Mouse (Mus musculus): Measurements from ENCODE around the gene Trim31. TPM values are rescaled to one million over a fixed set of nuclear protein-coding genes. Genes with fewer than 3 reads are reported as not detected.
A peak's percentile ranks its signal among the peaks of the same experiment; 100 is the strongest.

Trim31 gene
- total RNA-seq, 2 experiments from 2014 or later = not detected

- no peak for DNase-seq (ENCODE audit: extremely low spot score in 1 of 2, low spot score in 2 of 2)
- intact Hi-C loops (cut with DNase I) = no loop called here
These were observed 33.2 kb downstream of the Trim31 start for GRCm38 (mm10) chr17:36931130-36931529.

DNA sequence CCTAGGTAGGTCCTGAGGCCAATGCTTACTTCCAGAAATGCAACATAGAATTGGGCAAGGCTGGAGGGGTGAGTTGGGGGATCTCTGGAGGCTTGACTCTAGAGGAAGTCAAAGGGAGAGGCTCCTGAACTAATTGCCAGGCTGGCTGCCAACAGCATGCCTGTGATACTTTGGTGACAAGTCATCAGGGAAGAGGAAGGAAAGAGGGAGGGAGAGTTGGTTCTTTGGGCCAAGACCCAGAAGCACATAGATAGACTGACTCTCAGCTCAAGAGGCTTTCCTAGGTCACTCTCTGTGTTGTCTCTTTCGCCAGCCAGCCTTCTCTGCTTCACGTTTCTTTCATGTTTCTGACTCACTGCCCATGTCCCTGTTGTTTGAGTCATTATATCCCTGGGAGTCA, 33.9 kb downstream of the Trim31 start:
- DNase-seq (ENCODE audit: extremely low spot score in 1 of 2, low spot score in 2 of 2) = no peak
- intact Hi-C loops (cut with DNase I) = no loop called here

- intact Hi-C loops (cut with DNase I) = no loop called here
- no peak for DNase-seq (ENCODE audit: extremely low spot score in 1 of 2, low spot score in 2 of 2)
These were observed 40.1 kb downstream of the Trim31 start for GRCm38 (mm10) chr17:36938056-36938455.

DNA sequence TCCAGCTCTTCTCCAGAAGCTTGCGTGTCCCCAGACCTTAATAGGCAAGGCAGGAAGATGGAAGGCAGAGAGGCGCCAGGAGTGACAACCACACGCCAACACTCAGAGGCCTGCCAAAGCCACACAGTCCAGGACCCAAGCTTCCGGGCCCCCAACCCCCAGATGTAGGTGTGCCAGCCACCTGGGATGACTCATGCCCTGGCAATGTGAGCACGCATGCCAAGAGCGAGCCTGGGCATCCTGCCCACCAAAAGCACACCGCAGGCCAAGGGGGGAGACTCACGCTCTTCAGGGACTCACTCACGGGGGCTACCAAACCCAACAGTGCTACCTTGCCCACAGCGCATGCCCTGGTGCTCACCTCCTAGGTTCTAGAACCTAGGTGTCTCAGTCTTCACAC, 44.5 kb downstream of the Trim31 start:
- peak in 1 of 2 experiments; percentile 56 for DNase-seq (ENCODE audit: extremely low spot score in 1 of 2, low spot score in 2 of 2)
- intact Hi-C loops (cut with DNase I) = no loop called here

DNA sequence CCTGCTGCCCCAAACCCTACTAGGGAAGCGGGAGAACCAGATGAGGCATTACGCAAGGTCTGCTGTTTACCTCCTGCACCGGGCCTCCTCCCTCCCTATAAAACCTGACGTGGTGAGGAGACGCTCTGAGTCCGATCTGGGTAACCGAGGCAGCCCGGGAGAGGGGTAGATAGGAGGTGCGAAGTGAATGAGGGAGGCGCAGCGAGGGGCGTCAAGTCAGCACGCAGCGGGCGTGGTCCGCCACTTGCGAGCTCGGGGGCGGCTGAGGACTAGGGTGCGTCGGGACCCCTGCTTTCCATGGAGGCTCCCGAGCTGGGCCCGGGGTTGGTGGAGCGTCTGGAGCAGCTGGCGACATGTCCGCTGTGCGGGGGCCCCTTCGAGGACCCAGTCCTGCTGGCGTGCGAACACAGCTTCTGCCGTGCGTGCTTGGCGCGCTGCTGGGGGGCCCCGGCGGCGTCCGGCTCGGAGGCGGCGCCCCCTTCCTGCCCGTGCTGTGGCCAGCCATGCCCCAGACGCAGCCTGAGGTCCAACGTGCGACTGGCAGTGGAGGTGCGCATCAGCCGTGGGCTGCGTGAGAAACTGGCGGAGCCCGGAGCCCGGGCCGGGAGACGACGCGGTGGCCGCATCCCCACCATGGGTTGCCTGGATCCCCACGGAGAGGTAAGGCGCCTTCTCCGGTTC, 45.0 kb downstream of the Trim31 start, which contains the start of gene Rnf39:
Rnf39 (plus strand) TSS at position 128 of the 681 bp plus-strand sequence.
- peak in 1 of 2 experiments; percentile 50 for DNase-seq (ENCODE audit: extremely low spot score in 1 of 2, low spot score in 2 of 2)

GRCm38 (mm10) chr17:36943691-36944090, 45.8 kb downstream of the Trim31 start:
- DNase-seq (ENCODE audit: extremely low spot score in 1 of 2, low spot score in 2 of 2) = no peak
- intact Hi-C loops (cut with DNase I) = no loop called here

More for the DNA sequence above, 45.0 kb downstream of the Trim31 start, which contains the start of gene Rnf39:
- intact Hi-C loops (cut with DNase I) = no loop called here

DNA sequence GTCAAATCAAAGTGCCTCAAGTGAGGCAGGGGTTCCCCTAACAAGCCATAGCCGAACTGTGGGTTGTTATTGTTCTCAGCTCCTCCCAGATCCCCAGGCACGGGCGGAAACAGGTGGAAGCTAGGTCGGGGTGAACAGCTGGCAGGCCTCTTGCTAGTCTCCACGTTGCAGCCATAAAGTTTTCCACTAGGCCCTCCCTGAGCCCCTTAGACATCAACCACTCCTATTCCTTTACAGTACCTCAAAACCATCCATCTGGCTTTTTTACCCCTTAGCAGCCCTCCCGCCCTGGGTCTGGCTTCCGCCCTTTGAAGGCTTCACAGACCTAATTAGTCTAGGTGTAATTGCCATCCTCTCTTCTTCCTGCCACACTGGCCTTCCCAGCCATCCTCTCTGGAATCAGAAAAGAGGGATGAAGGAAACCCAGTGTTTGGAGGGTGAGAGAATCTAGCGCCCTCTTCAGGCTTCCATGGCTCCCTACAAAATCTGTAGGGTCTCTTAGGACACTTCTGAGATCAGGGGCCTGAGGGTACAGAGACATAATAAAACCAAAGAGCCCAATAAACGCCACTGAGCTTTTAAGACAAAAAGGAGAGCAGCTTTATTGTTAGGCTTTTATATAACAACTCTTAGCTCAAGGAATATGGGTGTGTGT, 46.3 kb downstream of the Trim31 start:
- intact Hi-C loops (cut with DNase I) = no loop called here

DNA sequence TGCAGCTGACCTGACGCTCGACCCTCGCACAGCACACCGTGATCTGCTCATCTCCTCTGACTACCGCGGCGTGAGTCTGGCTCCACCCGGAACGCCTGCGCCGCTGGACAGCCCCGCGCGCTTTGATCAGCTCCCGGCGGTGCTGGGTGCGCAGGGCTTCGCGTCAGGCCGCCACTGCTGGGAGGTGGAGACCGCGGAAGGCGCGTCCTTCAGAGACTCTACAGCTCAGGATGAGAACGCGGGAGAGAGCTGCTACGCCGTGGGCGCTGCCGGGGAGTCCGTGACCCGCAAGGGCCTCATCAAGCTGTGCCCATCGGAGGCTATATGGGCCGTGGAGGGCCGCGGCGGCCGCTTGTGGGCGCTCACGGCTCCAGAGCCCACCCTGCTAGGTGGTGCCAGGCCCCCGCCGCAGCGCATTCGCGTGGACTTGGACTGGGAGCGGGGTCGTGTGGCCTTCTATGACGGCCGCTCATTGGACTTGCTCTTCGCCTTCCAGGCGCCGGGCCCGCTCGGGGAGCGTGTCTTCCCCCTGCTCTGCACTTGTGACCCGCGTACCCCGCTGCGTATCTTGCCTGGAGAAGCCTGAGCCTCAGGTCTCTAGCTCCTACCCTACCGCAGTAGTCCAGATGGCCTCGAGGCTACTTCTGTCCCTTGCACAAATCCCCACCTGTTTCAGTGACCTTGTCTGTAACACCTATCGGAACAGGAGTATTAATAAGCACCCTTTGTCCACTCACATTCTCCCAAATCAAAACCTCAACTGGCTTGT, 49.3 kb downstream of the Trim31 start:
- DNase-seq (ENCODE audit: extremely low spot score in 1 of 2, low spot score in 2 of 2) = peak in 1 of 2 experiments; percentile 75
- intact Hi-C loops (cut with DNase I) = no loop called here

More for the DNA sequence above, 46.3 kb downstream of the Trim31 start:
- no peak for DNase-seq (ENCODE audit: extremely low spot score in 1 of 2, low spot score in 2 of 2)

GRCm38 (mm10) chr17:36948286-36948685, 50.4 kb downstream of the Trim31 start:
- no peak for DNase-seq (ENCODE audit: extremely low spot score in 1 of 2, low spot score in 2 of 2)
- intact Hi-C loops (cut with DNase I) = no loop called here

- no peak for DNase-seq (ENCODE audit: extremely low spot score in 1 of 2, low spot score in 2 of 2)
- intact Hi-C loops (cut with DNase I) = no loop called here
These were observed 51.3 kb downstream of the Trim31 start for GRCm38 (mm10) chr17:36949265-36949664.

GRCm38 (mm10) chr17:36950981-36951947, 53.3 kb downstream of the Trim31 start, which contains the start of gene Ppp1r11:
TSS of gene Ppp1r11 (minus strand) at chr17:36951741.
- intact Hi-C loops (cut with DNase I) = loop anchor here (2.0 kb wide), 1 partner anchor 96 kb away; no protein-coding TSS in a partner anchor
- peak; percentile 97 to 98 for DNase-seq (ENCODE audit: extremely low spot score in 1 of 2, low spot score in 2 of 2)

GRCm38 (mm10) chr17:36952631-36953030, 54.7 kb downstream of the Trim31 start:
- intact Hi-C loops (cut with DNase I) = no loop called here
- no peak for DNase-seq (ENCODE audit: extremely low spot score in 1 of 2, low spot score in 2 of 2)

DNA sequence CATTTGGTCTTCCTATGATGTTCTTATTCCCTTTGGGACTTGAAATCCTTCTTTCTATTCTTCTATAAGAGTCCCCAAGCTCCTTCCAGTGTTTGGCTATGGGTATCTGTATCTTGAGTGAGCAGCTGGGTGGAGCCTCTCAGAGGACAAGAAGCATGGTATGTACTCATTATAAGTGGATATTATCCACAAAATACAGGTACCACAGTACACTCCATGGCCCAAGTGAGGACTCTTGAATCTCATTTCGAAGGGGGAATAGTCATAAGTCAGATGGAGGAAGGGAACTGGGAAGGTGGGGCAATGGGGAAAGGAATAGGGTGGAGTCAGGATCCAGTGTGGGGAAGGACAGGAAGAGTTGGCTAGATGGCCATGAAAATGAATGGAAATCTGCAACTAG, 55.1 kb downstream of the Trim31 start:
- intact Hi-C loops (cut with DNase I) = no loop called here
- DNase-seq (ENCODE audit: extremely low spot score in 1 of 2, low spot score in 2 of 2) = no peak

DNA sequence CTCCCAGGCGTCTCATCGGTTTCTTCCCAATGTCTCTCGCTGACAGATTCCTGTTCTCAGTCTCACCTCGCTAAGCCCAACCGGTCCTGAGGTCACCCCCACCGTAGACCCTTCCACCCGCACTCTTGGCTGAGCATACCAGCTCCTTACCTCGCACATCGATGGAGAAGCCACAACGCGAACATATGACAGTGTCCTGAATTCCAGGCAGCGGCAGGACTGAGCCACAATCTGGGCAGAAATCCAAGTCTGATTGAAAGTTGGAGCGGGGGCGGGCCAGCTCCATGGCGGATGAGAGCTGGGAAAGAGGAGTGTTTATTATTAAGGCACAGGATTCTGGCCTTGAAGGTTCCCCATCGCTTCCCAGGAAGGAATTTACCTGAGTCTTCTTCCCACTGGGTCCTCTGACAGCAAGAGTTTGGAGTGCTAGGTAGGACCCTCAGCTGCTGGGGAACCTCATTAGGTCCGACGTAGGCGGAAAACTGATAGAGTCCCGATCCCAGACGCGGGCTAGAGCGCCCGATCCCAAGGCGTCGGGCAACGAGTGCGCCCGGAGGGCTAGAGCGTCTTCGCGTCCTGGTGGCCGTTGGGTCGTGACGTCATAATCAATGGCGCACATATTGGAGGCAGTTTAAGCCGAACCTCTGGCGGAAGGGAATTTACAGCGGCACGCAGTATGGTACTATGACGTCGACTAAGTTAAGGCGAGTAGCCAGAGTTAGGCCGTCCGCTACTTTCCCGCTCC, 60.3 kb downstream of the Trim31 start, which contains the start of the genes Znrd1 and Znrd1as:
Znrd1 (minus strand) TSS at position 561 of the 745 bp plus-strand sequence.
Znrd1as (plus strand) TSS at position 594 of the 745 bp plus-strand sequence.
- intact Hi-C loops (cut with DNase I) = loop anchor here (5.0 kb wide), 1 partner anchor 44 kb away; the partner anchor contains the start of gene Zfp57
- peak; percentile 95 to 97 for DNase-seq (ENCODE audit: extremely low spot score in 1 of 2, low spot score in 2 of 2)

DNA sequence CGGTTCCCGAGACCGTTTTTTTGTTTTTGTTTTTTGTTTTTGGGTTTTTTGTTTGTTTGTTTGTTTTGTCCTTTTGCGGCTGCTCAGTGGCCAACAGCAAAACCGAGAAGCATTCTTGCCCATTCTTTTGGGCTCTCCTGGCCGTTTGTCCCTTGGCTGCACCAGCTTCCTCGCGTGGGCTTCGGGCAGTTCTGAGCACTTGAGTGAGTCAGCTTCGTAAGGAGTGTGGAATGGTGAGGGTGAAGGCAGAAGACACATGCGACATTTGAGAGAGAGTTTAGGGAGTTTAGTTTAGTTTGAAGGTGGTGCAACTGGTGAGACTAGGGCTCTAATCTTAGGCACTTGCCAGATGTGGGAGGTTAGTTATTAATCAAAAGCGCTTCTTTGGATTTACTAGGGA, 61.0 kb downstream of the Trim31 start:
- DNase-seq (ENCODE audit: extremely low spot score in 1 of 2, low spot score in 2 of 2) = no peak
- intact Hi-C loops (cut with DNase I) = loop anchor here (5.0 kb wide), 1 partner anchor 43 kb away; the partner anchor contains the start of gene Zfp57

Data from left cerebral cortex, postnatal 10 days (tissue).